Mouse (Mus musculus): Measurements from ENCODE around the gene Asb1.

- TF ChIP-seq POLR2A (IDR thresholded peaks at IDR 0.05; ENCODE audit: insufficient read depth, low read depth, low read length) = no peak
- TF ChIP-seq CTCF (IDR thresholded peaks at IDR 0.05; ENCODE audit: insufficient read depth, low read depth, low read length) = no peak
Observed at GRCm38 (mm10) chr1:91562977-91563590, 22.7 kb downstream of the Asb1 start.

All from olfactory bulb, adult 2 months (tissue).